Mouse (Mus musculus): Measurements from ENCODE around the gene Fam214a.

Gene Fam214a

GRCm38 (mm10) chr9:75037451-75038356, 85.0 kb downstream of the Fam214a start, which contains the start of gene Arpp19:
TSS of gene Arpp19 (plus strand) at chr9:75037614.
- peak; percentile 89 for DNase-seq

GRCm38 (mm10) chr9:75038357-75038688, 85.6 kb downstream of the Fam214a start:
- no peak for DNase-seq

GRCm38 (mm10) chr9:75040566-75040965, 87.9 kb downstream of the Fam214a start:
- DNase-seq, result no peak

- DNase-seq, result no peak
Measured at GRCm38 (mm10) chr9:75041840-75042525, 89.3 kb downstream of the Fam214a start.

- no peak for DNase-seq
Measured at GRCm38 (mm10) chr9:75043191-75043590, 90.5 kb downstream of the Fam214a start.

GRCm38 (mm10) chr9:75047079-75047478, 94.4 kb downstream of the Fam214a start:
- no peak for DNase-seq

GRCm38 (mm10) chr9:75049100-75049499, 96.4 kb downstream of the Fam214a start:
- DNase-seq, result no peak

GRCm38 (mm10) chr9:75050003-75050402, 97.3 kb downstream of the Fam214a start:
- peak; percentile 79 for DNase-seq

GRCm38 (mm10) chr9:75051841-75052240, 99.2 kb downstream of the Fam214a start:
- no peak for DNase-seq

GRCm38 (mm10) chr9:75055046-75055445, 102.4 kb downstream of the Fam214a start:
- DNase-seq, result no peak

GRCm38 (mm10) chr9:75064678-75065331, 112.1 kb downstream of the Fam214a start:
- DNase-seq, result no peak

GRCm38 (mm10) chr9:75070457-75071028, 117.9 kb downstream of the Fam214a start, which contains the start of gene Myo5a:
TSS of gene Myo5a (plus strand) at chr9:75071015.
- DNase-seq, result no peak

GRCm38 (mm10) chr9:75071029-75071705, 118.5 kb downstream of the Fam214a start:
- peak; percentile 88 for DNase-seq

GRCm38 (mm10) chr9:75071706-75072192, 119.1 kb downstream of the Fam214a start:
- DNase-seq, result no peak

- no peak for DNase-seq
Measured at GRCm38 (mm10) chr9:75072361-75072760, 119.7 kb downstream of the Fam214a start.

- no peak for DNase-seq
Measured at GRCm38 (mm10) chr9:75077191-75077590, 124.5 kb downstream of the Fam214a start.

Data from cerebellum, adult 9-11 months (tissue).